Mouse (Mus musculus) right cerebral cortex, postnatal 14 days (tissue): ENCODE results near the gene Tipin.
A peak's percentile ranks its signal among the peaks of the same experiment; 100 is the strongest.
"Not testable (repeated sequence)": the region's sequence is repeated elsewhere in the genome, so short reads cannot be mapped to it uniquely, and the experiment has no call there.

Experiments used
- DNase-seq: peaks from one replicate; pipeline ENCODE4 v3.0.0; 2022

Gene Tipin

DNA sequence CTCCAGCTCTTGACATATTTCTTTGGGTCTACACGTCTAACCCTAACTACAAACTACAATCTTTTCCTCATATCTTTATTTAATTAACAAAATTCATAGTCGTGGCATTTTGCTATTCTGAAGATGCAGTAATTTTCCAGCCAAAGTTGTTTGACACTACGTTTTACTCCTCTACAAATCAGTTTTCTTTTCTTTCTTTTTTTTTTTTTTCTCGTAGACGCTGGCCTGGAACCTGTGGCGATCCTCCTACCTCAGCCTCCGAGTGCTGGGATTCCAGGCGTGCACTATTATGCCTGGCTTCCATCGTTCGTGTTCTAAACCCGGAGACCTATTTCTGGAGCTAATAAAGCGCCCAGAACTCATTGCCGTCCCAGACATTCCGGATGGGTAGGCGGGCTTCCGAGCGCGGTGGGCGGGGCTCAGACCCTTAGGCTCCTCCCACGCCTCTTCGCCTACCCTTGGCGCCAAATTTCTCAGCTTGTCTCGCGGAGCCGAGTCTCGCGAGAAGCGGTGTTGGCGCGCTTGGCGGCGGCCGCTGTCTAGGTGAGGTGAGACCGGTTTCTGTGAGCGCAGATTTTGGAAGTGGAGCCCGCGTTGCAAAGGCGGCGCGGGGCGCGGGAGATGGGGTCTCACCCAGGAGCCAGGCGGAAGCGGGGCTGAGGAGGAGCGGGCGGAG, at the start of gene Tipin:
TSS of gene Tipin (plus strand) at position 477 of the 676 bp plus-strand sequence.
- DNase-seq, result peak; percentile 93

DNA sequence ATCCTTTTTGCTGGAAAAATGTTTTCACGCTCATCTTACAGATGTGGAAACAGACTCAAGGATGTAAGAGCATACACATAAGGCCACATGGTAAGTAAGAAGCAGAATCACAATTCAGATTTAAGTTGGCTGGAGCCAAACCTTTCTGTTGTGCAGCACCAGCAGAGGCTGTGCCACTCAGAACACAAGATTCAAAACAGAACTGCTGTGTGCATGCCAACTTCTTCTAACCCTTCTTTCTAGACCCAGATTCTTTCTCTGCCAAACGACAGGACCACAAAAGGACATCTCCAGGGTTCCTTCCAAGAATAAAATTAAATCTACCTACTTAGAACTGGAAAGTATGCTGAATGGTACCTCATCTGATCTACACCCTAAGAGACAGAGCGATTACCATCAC, 49.7 kb upstream of the Tipin start:
- DNase-seq, result no peak

GRCm38 (mm10) chr9:64232257-64232957, 49.0 kb upstream of the Tipin start:
- no peak for DNase-seq

DNA sequence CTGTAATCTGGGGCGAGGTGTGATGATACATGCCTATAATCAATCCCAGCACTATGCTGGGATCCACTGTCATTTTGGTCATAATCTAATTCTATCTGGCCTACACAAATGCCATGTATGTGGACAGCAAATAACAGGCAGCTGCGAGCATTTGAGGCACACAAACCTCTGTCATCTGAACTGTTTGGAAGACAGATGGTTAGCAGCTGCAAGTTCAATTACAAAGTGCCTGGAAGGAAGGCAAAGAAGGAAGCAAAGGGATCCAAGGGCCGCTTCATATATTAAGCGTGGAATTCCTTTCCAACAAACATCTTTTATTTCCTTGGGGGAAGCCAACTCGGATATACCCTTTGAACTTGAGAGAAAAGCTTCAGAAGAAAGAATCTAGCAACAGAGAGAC, 47.7 kb upstream of the Tipin start:
- no peak for DNase-seq

DNA sequence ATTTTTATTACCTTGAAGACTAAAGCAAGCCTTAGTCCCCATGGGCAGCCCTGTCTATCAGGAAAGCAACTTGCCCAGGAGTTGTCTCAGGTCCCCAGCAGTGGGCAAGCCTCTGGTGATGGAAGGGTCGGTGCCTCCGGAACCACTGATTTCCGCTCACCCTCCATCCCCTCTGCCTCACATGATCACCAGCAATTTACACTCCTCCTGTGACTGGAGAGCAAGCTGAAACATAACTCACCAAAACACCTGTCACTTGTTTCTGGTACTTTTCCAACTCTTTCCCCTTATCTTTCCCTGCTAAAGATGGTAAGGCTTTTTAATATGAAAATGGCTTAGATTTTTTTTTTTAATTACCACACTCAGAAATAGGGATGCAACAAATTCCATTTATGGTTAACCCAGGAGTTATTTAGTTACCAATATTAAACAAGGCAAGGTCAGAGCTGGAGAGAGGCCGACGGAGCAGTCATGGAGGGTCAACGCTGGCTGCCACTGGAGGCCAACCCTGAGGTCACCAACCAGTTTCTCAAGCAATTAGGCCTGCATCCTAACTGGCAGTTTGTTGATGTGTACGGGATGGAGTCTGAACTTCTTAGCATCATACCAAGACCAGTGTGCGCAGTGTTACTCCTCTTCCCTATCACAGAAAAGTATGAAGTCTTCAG, 46.5 kb upstream of the Tipin start, which contains the start of gene Uchl4:
TSS of gene Uchl4 (plus strand) at position 434 of the 668 bp plus-strand sequence.
- no peak for DNase-seq

DNA sequence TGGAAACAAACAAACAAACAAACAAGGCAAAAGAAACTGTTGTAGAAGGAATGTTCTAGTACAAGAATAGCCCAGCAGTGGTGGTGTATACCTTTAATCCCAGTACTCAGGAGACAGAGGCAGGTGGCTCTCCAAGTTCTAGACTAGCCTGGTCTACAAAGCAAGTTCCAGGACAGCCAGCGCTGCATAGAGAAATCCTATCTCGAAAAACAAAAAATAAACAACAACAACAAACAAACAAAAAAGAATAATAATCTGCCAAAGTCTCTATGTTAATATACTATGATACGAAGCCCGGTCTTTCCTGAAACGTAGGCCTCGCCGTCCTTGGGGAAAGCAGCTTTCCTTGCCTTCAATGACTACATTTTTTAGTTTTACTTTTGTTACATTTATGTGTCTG, 45.3 kb upstream of the Tipin start:
- DNase-seq, result no peak

- DNase-seq, result no peak
These were observed 41.3 kb upstream of the Tipin start for GRCm38 (mm10) chr9:64240116-64240515.

GRCm38 (mm10) chr9:64240681-64241080, 40.7 kb upstream of the Tipin start:
- no peak for DNase-seq

- no peak for DNase-seq
These were observed 39.0 kb upstream of the Tipin start for GRCm38 (mm10) chr9:64242381-64242831.

DNA sequence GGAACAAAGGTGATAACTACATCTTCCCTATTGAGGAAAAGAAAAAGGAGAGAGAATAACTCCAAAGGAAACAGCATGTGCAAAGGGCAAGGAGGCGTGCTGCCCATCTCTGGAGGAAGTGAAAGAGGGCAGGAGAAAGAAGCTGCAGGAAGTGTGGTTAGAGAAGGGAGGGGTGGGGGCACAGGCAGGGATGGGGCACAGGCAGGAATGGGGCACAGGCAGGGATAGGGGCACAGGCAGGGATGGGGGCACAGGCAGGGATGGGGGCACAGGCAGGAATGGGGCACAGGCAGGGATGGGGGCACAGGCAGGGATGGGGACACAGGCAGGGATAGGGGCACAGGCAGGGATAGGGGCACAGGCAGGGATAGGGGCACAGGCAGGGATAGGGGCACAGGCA, 32.0 kb upstream of the Tipin start:
- no peak for DNase-seq

- no peak for DNase-seq
These were observed 31.2 kb upstream of the Tipin start for GRCm38 (mm10) chr9:64250111-64250730.

GRCm38 (mm10) chr9:64252591-64253020, 28.8 kb upstream of the Tipin start:
- DNase-seq, result no peak

DNA sequence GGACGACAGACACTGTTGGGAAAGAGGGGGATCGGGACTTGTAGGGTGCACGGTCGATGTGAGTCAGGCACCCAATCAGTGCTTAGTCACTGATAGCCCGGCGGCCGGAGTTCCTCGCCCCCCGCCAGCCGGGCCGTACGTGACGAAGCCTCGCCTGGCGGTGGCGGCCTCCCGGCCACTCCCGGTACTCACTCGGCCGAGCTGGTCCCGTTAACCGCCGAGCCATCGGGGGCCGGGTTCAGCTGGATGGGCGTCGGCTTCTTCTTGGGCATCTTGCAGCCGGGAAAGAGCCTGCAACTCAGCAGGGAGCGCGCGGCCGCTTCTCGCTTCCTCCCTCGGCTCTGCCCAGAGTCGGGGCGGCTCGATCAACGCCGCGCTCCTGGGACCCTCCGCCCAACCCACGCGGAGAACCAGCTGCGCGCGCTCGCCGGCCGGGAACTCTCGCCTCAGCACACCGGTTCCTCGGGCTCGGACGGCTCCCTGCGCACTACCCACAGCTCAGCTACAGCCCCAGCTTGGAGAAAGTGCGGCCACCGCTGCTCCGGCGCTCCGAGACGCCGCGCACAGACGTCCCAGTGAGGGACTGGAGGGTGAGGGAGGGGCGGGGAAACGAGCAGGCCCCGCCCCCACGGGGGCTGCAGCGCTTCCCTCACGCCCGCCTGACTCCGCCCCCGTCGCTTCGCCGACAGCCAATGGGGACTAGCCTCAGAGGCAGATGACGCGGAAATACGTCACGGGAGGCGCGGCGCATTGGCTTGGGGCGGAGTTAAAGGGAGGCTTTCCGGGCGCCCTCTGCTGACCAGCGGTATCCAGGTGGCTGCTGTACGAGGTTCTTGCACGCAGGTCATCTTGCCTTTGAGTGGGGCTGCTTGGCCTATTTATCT, 28.1 kb upstream of the Tipin start, which contains the start of gene Map2k1:
TSS of gene Map2k1 (minus strand) at position 611 of the 884 bp plus-strand sequence.
- DNase-seq, result peak; percentile 100

- no peak for DNase-seq
These were observed 26.0 kb upstream of the Tipin start for GRCm38 (mm10) chr9:64255422-64255821.

GRCm38 (mm10) chr9:64256204-64256603, 25.2 kb upstream of the Tipin start:
- no peak for DNase-seq

DNA sequence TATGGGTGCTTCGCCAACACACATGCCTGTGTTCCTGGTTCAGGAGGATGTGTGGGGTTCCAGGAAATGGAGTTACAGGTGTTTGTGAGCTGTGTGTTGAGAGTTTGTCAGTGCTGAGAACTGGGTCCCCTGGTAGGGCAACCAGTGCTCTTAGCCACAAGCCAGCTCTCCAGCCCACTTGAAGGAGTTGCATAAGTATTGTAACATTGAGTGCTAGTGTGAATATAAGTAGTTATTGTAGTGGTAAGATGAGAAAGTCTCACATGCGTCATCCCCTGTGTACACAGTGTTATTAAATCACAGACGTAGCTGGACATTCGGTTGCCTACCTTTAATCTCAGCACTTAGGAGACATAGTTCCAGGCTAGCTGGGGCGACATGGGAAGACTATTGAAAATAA, 21.5 kb upstream of the Tipin start:
- no peak for DNase-seq

DNA sequence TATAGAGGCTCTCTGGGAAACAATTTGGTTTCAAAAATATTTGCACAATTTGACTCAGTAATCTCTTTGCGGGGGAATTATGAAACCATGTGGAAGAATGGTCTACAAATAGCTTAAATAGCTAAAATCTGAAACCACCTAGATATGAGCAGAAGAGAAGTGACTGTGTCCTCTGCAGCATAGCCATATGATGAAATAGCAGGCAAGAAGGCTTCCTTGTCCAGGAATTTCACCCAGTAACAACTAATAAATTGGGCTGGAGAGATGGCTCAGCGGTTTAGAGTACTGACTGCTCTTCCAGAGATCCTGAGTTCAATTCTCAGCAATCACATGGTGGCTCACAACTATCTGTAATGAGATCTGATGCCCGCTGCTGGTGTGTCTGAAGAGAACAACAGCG, 20.4 kb upstream of the Tipin start:
- DNase-seq, result no peak

- DNase-seq, result no peak
These were observed 16.6 kb upstream of the Tipin start for GRCm38 (mm10) chr9:64264813-64265212.

- DNase-seq, result no peak
These were observed 14.2 kb upstream of the Tipin start for GRCm38 (mm10) chr9:64267231-64267630.

DNA sequence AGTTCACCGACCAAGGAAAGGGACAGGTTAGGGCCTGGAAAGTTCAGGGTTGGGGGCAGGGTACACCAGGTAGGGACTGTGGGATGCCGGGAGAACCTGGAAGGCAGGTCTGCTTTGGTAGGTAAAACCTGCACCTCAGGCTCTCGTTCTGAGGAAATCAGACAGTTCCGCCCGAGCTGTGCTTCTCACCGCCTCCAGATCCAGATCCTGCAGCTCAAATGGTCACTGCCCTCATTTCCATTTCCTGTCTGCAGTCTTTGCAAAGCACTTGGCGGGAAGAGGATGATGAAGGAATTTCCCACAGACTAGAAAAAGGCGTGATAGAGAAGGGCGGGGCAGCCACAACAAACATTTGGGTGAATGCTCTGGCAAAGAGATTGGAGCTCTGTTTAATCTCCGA, 13.2 kb upstream of the Tipin start:
- DNase-seq, result no peak

DNA sequence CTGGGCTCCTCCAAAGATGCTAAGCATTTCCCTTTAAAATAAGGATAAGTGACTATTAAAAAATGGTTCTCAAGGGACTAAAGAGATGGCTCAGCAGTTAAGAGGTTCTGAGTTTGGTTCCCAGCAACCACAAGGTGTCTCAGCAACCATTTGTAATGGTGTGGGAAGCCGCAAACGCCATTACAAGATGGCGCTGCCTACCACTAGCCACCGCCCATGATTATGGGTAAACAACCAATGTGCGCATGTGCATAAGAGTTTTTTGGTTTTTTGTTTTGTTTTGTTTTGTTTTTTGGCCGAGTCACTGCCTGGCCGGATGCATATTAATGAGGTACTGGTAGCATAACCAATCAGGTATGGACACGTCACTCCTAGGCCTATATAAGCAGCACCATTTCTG, 12.5 kb upstream of the Tipin start:
- DNase-seq, result not testable (repeated sequence)

GRCm38 (mm10) chr9:64271249-64271648, 10.1 kb upstream of the Tipin start:
- no peak for DNase-seq
